Mouse (Mus musculus) hindbrain, embryonic 13.5 days (tissue): ENCODE results near the gene Tfap2a. TPM values are rescaled to one million over a fixed set of nuclear protein-coding genes. Genes with fewer than 3 reads are reported as not detected.

Experiments used
- ATAC-seq: fragments of 200-750 bp; cut with Nextera tagmentation; 2 replicates; pipeline ENCODE4 v1.8.0; 2017; ENCODE audit warnings: moderate TSS enrichment; ENCODE audit not compliant: low FRiP score
- H3K27ac ChIP-seq: fragments of 300-500 bp; sonication (generic); 2 replicates; pipeline ENCODE4 v1.5.1; 2015; ENCODE audit warnings: inconsistent platforms, mild to moderate bottlenecking, moderate library complexity
- H3K27me3 ChIP-seq: fragments of 300-500 bp; sonication (generic); 2 replicates; pipeline ENCODE4 v1.6.1; 2015; ENCODE audit warnings: mild to moderate bottlenecking, inconsistent platforms
- H3K36me3 ChIP-seq: fragments of 300-500 bp; sonication (generic); 2 replicates; pipeline ENCODE4 v1.6.1; 2015; ENCODE audit warnings: mild to moderate bottlenecking, inconsistent platforms
- H3K4me1 ChIP-seq: fragments of 300-500 bp; sonication (generic); replicated peaks from 2 replicates; pipeline ENCODE4 v1.6.1; 2015; ENCODE audit warnings: inconsistent platforms
- H3K4me2 ChIP-seq: fragments of 300-500 bp; sonication (generic); 2 replicates; pipeline ENCODE4 v1.6.1; 2015; ENCODE audit warnings: inconsistent platforms, mild to moderate bottlenecking, moderate library complexity
- H3K4me3 ChIP-seq: fragments of 300-500 bp; sonication (generic); 2 replicates; pipeline ENCODE4 v1.5.1; 2015; ENCODE audit warnings: mild to moderate bottlenecking, inconsistent platforms
- H3K9ac ChIP-seq: fragments of 300-500 bp; sonication (generic); 2 replicates; pipeline ENCODE4 v1.6.1; 2015; ENCODE audit warnings: mild to moderate bottlenecking, inconsistent platforms
- H3K9me3 ChIP-seq: fragments of 300-500 bp; sonication (generic); 2 replicates; pipeline ENCODE4 v1.6.1; 2016; ENCODE audit warnings: inconsistent platforms
- WGBS: fragments of 180-500 bp; shearing (Covaris S2); methylation state at CpG from one replicate; pipeline ENCODE4 v1.1.7; 2015; 5-methylcytosine and 5-hydroxymethylcytosine counted together
- polyA plus RNA-seq: library from polyadenylated mRNA; unstranded; fragments of >200 nt; fragmentation: Nextera tagmentation; extraction: Ambion mirVana; gene quantifications from 2 replicates; pipeline ENCODE4 v1.2.1, GENCODE M21; 2015

Tfap2a gene
- polyA plus RNA-seq, 1 experiment from 2014 or later = 22.9 TPM

DNA sequence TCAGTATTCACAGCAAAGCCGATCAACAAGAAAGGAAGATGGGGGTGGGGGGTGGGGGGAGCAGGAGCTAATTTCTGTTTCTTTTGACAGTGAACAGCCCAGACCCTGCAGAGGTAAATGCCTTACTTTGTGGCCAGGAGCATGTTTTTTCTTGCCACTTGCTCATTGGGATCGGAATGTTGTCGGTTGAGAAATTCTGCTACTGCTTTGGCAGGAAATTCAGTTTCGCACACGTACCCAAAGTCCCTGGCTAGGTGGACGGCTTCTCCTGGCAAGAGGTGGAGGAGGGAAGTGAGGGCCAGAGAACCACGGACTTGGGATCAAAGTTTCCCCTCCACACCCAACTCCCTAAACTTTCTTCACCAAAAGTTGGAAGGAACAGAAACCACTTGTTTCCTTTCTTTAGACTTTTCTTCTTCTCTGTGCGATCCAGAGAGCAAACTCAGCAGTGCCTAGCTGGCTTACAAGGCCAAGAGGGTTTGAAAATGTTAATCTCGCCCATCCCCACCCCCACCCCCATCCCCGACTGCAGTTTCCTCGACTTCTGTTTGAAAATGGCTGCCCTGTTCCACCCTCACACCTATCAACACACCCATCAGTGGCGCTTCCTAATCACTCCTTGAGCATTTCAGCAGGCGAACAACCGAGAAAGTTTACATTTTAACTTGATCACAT is 19.0 kb downstream of the Tfap2a start:
- no peak for ATAC-seq
- Histone ChIP-seq H3K27me3 (peaks cover 84% of the 10 kb centered on the region), H3K27ac (no peak overlapping the region), H3K4me2 (no peak overlapping the region; the same call in 1 of the 2 replicates), H3K4me3 (no peak overlapping the region), H3K36me3 (no peaks in the 10 kb centered on the region), H3K4me1 (peaks cover 33% of the 10 kb centered on the region), H3K9me3 (no peaks in the 10 kb centered on the region), H3K9ac (no peak overlapping the region)
- 25% methylated on average over 14 of the region's 14 CpGs for WGBS

DNA sequence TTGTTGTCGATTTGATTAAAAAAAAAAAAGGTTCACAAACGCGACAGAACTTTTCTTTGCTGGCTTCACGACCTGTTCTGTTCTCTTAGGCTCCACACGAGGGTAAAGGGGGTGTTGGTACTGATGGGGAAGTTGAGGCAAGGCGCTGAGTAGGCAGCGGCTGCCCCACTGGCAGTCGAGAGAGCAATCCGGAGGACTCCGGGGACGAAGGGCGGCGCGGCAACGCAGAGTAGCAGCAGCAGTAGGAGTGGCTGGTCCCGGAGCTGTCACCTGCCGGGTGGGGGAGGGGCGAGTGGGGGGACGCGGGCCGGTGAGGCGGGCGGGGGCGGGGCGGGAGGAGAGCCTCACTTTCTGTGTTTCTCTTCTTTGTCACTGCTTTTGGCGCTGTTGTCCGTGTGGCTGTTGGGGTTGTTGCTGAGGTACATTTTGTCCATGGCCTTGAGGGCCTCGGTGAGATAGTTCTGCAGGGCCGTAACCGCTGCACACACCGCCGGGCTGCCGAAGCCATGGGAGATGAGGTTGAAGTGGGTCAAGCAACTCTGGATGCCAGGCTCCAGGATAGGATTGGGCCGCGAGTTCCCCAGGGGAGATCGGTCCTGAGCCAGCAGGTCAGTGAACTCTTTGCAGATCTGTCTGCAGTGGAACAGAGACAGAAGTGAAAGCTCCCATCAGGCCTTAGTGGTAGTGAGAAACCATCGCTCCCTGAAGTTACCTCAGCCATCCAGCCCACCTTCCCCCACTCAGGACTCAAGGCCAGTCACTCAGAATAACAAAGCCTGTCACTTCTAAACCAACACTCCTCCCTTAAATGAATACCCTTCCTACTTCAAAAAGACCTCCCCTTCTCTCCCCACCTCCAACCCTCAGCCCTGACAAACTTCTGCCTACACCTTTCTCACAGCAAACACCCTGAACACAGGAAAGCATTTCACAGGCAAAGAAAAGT is 21.1 kb downstream of the Tfap2a start:
- Histone ChIP-seq H3K27me3 (peaks cover 91% of the 10 kb centered on the region), H3K4me3 (no peak overlapping the region), H3K36me3 (no peaks in the 10 kb centered on the region), H3K4me1 (peaks cover 26% of the 10 kb centered on the region), H3K9me3 (no peaks in the 10 kb centered on the region), H3K27ac (peak overlapping the region; percentile 13), H3K4me2 (peak overlapping the region; percentile 26; the same call in 1 of the 2 replicates), H3K9ac (no peak overlapping the region)
- WGBS = 3% methylated on average over 29 of the region's 37 CpGs
- ATAC-seq = no peak

GRCm38 (mm10) chr13:40714531-40714930 is 23.6 kb downstream of the Tfap2a start:
- Histone ChIP-seq H3K27me3 (peaks cover 94% of the 10 kb centered on the region), H3K9ac (no peak overlapping the region), H3K36me3 (no peaks in the 10 kb centered on the region), H3K9me3 (no peaks in the 10 kb centered on the region), H3K4me2 (0 out of 2 replicates have a peak overlapping the region, but pooled peaks have one; percentile 4), H3K27ac (peak overlapping the region; percentile 67), H3K4me3 (no peak overlapping the region), H3K4me1 (peaks cover 35% of the 10 kb centered on the region)
- WGBS = 8% methylated on average over 2 of the region's 2 CpGs
- ATAC-seq = no peak

DNA sequence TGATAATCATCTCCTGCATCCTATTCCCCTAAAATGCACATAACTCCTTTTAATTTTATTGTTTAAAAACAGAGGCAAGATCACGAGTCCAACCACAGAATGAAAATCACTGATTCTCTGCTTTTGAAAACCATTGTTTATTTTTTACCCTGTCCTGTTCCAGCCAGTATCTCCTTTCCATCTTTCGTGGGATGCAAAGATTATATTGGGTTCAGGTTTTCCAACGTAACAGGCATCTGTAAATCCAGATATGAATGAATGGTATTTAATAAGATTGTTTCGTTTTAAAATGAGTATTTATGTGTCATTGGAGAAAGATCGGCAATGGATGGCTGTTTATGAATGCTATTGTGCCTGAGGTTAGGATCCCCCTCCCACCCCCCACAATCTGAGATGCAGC is 24.5 kb downstream of the Tfap2a start:
- Histone ChIP-seq H3K36me3 (no peaks in the 10 kb centered on the region), H3K4me2 (no peak overlapping the region), H3K27me3 (peaks cover 93% of the 10 kb centered on the region), H3K4me1 (peaks cover 36% of the 10 kb centered on the region), H3K9me3 (no peaks in the 10 kb centered on the region), H3K9ac (no peak overlapping the region), H3K4me3 (no peak overlapping the region), H3K27ac (peak overlapping the region; percentile 67; the same call in 1 of the 2 replicates)
- ATAC-seq = no peak
- 4% methylated on average over 5 of the region's 5 CpGs for WGBS

DNA sequence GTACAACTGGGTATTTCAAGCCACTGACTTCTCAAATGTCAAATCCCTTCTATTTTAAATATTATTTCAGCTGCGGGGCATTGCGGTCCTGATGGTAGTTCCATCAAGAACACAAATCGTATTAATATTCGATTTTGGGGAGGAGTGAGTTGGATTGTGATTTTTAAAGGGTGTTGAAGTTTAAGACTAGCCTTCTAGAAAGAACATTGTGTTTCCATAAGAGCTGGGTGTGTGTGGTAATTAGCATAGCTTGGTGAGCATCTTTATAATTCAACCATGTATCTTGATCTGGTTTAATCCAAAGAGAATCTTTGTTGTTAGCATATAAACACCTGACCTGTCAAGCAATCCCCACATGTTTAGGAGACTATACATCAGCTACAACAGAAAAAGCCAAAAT is 24.9 kb downstream of the Tfap2a start:
- ATAC-seq = no peak
- Histone ChIP-seq H3K36me3 (no peaks in the 10 kb centered on the region), H3K9me3 (no peaks in the 10 kb centered on the region), H3K27me3 (peaks cover 93% of the 10 kb centered on the region), H3K4me2 (no peak overlapping the region), H3K27ac (no peak overlapping the region), H3K9ac (no peak overlapping the region), H3K4me1 (peaks cover 41% of the 10 kb centered on the region), H3K4me3 (no peak overlapping the region)
- WGBS = 9% methylated on average over 4 of the region's 4 CpGs

DNA sequence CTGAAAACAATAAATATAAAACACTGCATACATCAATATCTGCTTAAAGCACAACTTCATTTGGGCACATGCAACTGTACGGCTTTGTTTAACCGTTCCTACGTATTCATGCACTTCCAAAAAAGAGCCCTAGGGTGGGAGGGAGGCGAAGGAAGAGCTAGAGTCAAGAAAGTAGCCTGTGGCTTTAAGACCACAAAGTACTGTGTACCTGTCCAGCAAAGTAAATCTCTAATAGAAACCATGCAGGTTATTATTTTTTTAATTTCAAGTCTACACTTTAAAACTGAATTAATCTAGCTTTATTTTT is 25.7 kb downstream of the Tfap2a start:
- 4% methylated on average over 4 of the region's 4 CpGs for WGBS
- no peak overlapping the region for H3K27ac ChIP-seq

GRCm38 (mm10) chr13:40711661-40712525 is 26.3 kb downstream of the Tfap2a start:
- H3K9me3 ChIP-seq = no peaks in the 10 kb centered on the region
- H3K36me3 ChIP-seq = no peaks in the 10 kb centered on the region
- H3K27ac ChIP-seq = no peak overlapping the region
- H3K4me2 ChIP-seq = no peak overlapping the region
- H3K4me1 ChIP-seq = peaks cover 37% of the 10 kb centered on the region
- WGBS = 2% methylated on average over 7 of the region's 7 CpGs
- H3K9ac ChIP-seq = no peak overlapping the region
- no peak overlapping the region for H3K4me3 ChIP-seq
- ATAC-seq = 0 out of 2 replicates have a peak, but pooled peaks have one; percentile 9
- H3K27me3 ChIP-seq = peaks cover 93% of the 10 kb centered on the region

More for the DNA sequence above, 25.7 kb downstream of the Tfap2a start:
- Histone ChIP-seq H3K27me3 (peaks cover 93% of the 10 kb centered on the region), H3K4me1 (peaks cover 41% of the 10 kb centered on the region), H3K9ac (no peak overlapping the region), H3K9me3 (no peaks in the 10 kb centered on the region), H3K4me2 (no peak overlapping the region), H3K4me3 (no peak overlapping the region), H3K36me3 (no peaks in the 10 kb centered on the region)
- 0 out of 2 replicates have a peak, but pooled peaks have one; percentile 28 for ATAC-seq

- Histone ChIP-seq H3K27me3 (peaks cover 97% of the 10 kb centered on the region), H3K36me3 (no peaks in the 10 kb centered on the region), H3K9ac (no peak overlapping the region), H3K4me3 (0 out of 2 replicates have a peak overlapping the region, but pooled peaks have one; percentile 8), H3K4me1 (peaks cover 38% of the 10 kb centered on the region), H3K4me2 (peak overlapping the region; percentile 45), H3K9me3 (no peaks in the 10 kb centered on the region), H3K27ac (0 out of 2 replicates have a peak overlapping the region, but pooled peaks have one; percentile 14)
- no peak for ATAC-seq
- whole genome bisulfite sequencing = 1% methylated on average over 11 of the region's 11 CpGs
Observed at GRCm38 (mm10) chr13:40710062-40710342, 28.2 kb downstream of the Tfap2a start.

GRCm38 (mm10) chr13:40709321-40710061 is 28.7 kb downstream of the Tfap2a start:
- Histone ChIP-seq H3K4me3 (0 out of 2 replicates have a peak overlapping the region, but pooled peaks have one; percentile 8), H3K27ac (peak overlapping the region; percentile 14; the same call in 1 of the 2 replicates), H3K36me3 (no peaks in the 10 kb centered on the region), H3K9ac (no peak overlapping the region), H3K9me3 (no peaks in the 10 kb centered on the region), H3K4me2 (peak overlapping the region; percentile 45), H3K27me3 (peaks cover 97% of the 10 kb centered on the region), H3K4me1 (peaks cover 38% of the 10 kb centered on the region)
- ATAC-seq = no peak
- WGBS = under 1% methylated on average over 21 of the region's 21 CpGs

DNA sequence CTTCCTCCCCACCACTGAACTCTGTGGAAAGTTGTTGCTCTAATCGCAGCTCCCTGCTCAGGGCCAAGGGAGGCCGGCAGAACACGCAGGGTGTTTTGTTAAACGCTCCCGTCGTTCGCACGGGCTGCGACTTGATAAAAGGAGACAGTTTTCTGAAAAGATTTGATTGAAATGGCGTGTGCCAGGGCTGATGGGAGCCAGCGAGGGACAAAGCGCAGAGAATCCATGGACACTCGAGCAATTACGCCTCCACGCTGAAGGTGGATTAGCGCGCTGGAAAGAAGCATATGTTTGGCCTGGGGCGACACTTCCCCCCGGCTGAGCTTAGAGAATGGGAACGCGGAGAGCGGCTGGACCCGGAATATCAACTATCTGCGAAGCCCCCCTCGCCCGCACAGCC is 29.3 kb downstream of the Tfap2a start:
- peak overlapping the region; percentile 45 for H3K4me2 ChIP-seq
- no peak overlapping the region for H3K9ac ChIP-seq
- peaks cover 40% of the 10 kb centered on the region for H3K4me1 ChIP-seq
- no peaks in the 10 kb centered on the region for H3K9me3 ChIP-seq
- ATAC-seq = peak; percentile 26
- H3K36me3 ChIP-seq = no peaks in the 10 kb centered on the region
- peaks cover 97% of the 10 kb centered on the region for H3K27me3 ChIP-seq
- H3K4me3 ChIP-seq = peak overlapping the region; percentile 8; the same call in 1 of the 2 replicates
- peak overlapping the region; percentile 69 for H3K27ac ChIP-seq
- WGBS = under 1% methylated on average over 26 of the region's 26 CpGs

DNA sequence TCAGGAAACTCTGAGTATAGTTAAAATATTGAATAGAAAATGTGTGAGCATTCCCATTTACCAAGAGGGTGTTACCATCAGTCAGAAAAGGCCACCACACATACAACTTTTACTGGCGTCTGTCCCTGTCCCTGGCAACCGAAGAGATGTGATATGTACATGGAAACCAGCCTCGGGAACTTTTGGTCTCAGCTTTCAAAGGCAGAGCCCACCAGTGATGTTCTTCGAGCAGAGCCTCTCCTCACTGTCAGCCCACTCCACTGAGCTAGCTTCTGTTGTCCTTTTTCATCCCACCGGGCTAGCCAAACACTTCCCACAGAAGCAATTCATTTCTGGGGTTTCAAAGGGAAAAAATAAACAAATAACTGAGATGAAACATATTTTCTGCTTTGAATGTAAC is 29.9 kb downstream of the Tfap2a start:
- H3K9me3 ChIP-seq = no peaks in the 10 kb centered on the region
- H3K27me3 ChIP-seq = peaks cover 97% of the 10 kb centered on the region
- WGBS = under 1% methylated on average over 5 of the region's 5 CpGs
- no peak overlapping the region for H3K9ac ChIP-seq
- peak overlapping the region; percentile 69; the same call in 1 of the 2 replicates for H3K27ac ChIP-seq
- peaks cover 44% of the 10 kb centered on the region for H3K4me1 ChIP-seq
- H3K36me3 ChIP-seq = no peaks in the 10 kb centered on the region
- H3K4me3 ChIP-seq = no peak overlapping the region
- no peak for ATAC-seq
- peak overlapping the region; percentile 45; the same call in 1 of the 2 replicates for H3K4me2 ChIP-seq
